Mouse (Mus musculus): Measurements from ENCODE around the gene Htra3.
A peak's percentile ranks its signal among the peaks of the same experiment; 100 is the strongest.

Htra3 gene

DNA sequence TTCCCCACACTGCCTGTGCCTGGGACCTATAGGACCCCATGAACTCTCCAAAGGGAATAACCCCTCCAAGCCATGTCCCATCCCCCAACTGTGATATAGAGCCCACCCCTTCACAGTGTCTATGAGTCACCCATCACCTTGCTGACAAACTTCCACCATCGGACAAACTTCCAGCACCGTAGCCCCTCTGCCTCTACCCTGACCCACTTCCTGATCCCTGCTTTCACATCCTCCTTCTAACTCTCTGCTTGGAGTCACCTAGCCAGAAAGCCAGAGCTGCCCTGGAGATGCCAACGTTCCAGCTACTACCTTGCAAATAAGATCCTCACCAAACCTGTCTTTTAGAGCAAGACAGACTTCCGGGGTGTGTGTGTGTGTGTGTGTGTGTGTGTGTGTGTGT, 14.1 kb upstream of the Htra3 start:
- DNase-seq, result no peak

DNA sequence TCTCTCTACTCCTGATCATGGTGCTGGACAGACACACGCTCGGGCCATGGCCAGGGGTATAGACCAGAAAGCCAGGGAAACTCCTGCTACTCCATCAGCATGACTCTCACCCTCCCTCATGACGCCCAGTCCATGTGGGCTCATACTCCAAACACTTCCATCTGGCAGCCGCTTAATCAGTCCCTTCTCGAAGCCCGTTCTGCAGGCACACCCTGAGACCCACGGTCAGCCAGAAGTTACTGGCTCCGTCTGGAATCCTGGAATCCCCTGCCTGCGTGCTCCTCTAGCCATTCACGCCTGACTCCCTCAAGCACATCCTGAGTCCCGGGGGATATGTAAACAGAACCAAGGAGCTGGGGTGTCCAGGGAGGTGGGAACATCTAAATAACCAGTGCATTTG, 11.7 kb upstream of the Htra3 start:
- peak in 1 of 2 experiments; percentile 46 for DNase-seq

DNA sequence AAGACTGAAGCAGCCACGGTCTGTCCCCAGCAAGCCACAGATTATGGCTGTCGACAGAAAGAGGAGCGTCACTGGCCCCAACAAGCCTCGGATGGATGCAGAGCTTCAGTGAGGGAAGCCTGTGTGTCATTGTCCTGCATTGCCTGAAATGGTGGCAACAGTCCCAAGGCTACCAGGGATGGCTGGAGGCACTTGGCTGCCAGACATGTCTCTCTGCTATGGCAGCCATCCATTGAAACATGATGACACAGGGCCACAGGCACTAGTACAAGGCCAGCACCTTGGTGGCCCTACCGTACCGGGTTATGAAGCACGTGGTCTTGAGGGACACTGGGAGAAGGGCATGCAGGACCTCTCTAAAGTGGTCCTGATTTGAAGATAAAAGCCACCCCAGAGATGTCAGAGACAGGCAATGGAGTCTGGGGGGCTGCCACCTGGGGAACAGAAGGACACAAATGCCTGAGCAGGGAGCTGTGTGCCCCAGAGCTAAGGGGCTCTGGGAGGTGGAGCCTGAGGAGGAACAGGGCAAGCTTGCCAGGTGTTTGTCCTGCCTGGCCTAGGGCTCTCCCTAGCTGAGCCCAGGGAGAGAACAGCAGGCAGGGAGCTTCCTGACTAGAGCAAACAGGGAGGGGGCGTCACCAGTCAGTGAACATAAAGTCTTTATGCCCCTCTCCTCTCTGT, 11.0 kb upstream of the Htra3 start:
- DNase-seq, result no peak

- no peak for DNase-seq
Observed at GRCm38 (mm10) chr5:35689374-35689773, 9.8 kb upstream of the Htra3 start.

DNA sequence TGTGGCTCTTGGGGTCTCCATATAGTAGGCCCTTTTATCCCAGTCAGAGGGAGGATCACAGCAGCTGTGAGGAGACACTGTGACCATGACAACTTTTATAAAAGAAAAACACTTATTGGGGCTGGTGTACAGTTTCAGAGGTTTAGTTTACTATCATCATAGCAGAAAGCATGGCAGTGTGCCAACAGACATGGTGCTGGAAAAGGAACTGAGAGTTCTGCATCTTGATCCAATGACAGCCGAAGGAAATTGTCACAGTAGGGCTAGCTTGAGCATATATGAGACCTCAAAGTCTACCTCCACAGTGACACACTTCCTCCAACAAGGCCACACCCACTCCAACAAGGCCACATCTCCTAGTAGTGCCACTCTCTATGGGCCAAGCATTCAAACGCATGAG, 9.3 kb upstream of the Htra3 start:
- DNase-seq, result peak in 1 of 2 experiments; percentile 33

DNA sequence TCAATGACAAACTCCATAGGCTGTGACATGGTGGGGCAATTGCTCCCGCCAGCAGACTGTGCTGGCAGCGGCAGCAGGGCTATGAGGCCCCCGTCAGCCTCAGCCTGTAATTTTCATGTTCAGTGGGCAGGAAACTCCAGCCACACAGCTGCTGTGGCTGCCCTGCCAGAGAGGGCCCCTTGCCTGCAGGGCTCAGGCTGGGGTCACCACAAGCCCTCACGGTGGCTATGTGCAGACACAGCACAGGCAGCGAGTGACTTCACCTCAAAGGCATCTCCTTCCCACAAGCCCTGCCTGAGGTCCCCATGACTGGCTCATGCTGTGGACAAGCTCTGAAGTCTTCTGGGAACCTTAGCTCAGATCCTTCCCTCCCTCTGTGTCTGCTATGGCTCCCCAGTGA, 7.5 kb upstream of the Htra3 start:
- peak; percentile 16 to 64 for DNase-seq

DNA sequence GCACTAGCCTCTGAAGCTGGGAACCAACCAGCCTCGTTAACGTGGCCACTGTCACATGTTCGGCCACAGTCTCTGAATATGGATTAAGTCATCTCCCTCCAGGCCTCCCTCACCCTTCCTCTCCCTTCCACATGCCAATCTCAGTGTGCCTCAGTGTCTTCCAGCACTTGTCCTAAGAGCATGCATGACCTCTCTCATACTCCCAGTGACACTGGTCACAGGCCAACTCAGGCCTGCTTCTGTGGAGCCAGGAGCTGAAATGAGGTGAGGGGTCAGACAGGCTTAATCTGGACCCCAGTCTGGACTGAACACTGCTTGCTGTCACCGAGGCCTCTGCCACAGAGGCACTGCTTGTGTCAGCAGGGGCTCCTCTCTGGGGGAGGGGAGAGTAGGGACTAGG, 6.8 kb upstream of the Htra3 start:
- no peak for DNase-seq

DNA sequence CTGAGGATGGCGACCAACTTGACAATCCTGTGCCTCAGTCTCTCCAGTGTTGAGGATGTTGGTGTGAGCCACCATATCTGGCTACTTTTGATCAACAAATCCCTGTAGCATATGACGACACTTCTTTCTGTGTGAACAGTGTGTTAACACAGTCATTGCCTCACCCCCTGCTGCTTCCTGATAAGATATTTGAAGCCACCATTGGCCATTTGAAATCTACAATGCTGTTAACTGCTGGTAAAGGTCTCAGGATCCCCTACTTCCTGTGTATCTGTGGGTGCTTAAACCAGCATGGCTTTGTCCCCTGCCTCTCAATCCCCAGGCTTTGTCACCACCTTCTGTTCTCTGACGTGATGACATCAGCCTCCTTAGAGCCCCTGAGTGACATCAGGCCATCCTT, 5.5 kb upstream of the Htra3 start:
- DNase-seq, result no peak

- peak; percentile 68 to 72 for DNase-seq
Observed at GRCm38 (mm10) chr5:35680958-35681357, 1.4 kb upstream of the Htra3 start.

- no peak for DNase-seq
Observed at GRCm38 (mm10) chr5:35676964-35677363, 2.6 kb downstream of the Htra3 start.

GRCm38 (mm10) chr5:35674081-35674555, 5.5 kb downstream of the Htra3 start:
- peak; percentile 84 to 87 for DNase-seq

- peak; percentile 87 to 94 for DNase-seq
Observed at GRCm38 (mm10) chr5:35673086-35673485, 6.5 kb downstream of the Htra3 start.

DNA sequence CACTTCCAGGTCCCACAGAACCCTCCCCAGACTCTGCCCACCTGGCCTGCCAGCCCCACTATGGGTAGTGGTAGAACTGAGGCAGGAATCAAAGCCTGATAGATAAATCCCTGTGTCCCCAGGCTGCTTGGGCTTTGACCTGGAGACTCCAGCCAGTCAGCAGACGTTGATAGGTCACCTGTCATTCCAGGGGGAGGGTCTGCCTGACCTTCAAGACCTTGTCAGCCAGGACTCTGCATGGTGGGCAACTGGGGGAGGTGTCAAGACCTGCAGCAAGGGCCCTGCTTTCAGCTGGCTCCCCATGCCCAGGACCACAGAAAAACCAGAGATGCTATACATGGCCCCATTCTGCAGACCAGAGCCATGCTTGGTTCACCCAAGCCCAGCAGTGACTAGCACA, 7.0 kb downstream of the Htra3 start:
- DNase-seq, result no peak

GRCm38 (mm10) chr5:35671474-35671891, 8.1 kb downstream of the Htra3 start:
- DNase-seq, result peak; percentile 77 to 93

GRCm38 (mm10) chr5:35670412-35670801, 9.2 kb downstream of the Htra3 start:
- peak; percentile 63 to 68 for DNase-seq

DNA sequence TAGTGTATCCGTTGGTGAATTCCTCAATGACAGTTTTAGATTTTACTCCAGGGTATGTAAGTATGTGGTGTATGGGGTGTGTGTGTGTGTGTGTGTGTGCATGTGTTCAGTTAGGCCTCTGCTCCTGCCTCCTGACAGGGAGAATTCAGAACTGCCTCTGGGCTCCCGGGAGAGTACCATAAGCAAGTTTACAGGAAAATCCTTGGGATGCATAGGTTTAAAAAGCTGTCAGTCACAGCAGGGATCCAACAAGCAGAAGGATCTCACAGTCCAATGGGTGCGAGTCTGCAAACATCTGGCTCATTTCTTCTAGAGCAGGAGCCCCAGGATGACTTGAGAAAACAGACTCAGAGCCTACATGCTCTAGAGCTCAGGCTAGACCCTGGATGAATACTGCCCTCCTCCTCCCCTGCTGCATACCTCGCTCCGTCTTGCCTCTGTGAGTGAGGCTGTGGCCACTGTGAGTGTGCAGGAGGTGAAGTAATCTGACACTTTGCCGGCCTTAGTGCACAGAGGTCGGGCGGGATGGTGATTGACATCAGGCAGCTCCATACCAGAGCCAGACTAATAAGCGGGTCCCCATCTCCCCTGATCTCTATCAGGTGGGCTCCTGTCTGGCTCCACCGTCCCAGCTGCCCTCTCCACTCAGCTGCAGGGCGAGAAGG, 9.7 kb downstream of the Htra3 start:
- DNase-seq, result peak in 1 of 2 experiments; percentile 35

- DNase-seq, result peak in 1 of 2 experiments; percentile 16
Observed at GRCm38 (mm10) chr5:35666152-35666551, 13.4 kb downstream of the Htra3 start.

- DNase-seq, result no peak
Observed at GRCm38 (mm10) chr5:35662021-35662545, 17.5 kb downstream of the Htra3 start.

DNA sequence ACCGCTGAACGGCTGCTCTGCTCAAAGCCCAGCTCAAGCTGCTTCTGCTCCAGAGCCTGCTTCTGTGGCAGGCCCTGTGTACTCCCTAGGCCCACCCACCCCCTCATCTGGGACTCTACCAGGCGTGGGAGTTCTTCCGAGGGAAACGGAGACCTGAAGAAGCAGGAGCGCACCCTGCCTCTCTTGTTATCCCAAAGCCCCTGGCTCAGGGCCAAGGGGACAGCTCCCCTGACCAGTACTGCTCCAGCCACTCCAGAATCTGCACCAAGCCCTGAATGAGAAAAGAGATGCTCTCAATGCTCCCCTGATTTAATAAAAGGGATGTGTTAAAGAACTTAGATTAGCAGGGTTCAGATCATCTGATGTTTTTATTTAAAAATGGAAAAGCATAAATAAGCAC, 18.4 kb downstream of the Htra3 start:
- no peak for DNase-seq

GRCm38 (mm10) chr5:35659503-35659902, 20.1 kb downstream of the Htra3 start:
- peak in 1 of 2 experiments; percentile 61 for DNase-seq

GRCm38 (mm10) chr5:35655753-35656485, 23.7 kb downstream of the Htra3 start:
- no peak for DNase-seq

DNA sequence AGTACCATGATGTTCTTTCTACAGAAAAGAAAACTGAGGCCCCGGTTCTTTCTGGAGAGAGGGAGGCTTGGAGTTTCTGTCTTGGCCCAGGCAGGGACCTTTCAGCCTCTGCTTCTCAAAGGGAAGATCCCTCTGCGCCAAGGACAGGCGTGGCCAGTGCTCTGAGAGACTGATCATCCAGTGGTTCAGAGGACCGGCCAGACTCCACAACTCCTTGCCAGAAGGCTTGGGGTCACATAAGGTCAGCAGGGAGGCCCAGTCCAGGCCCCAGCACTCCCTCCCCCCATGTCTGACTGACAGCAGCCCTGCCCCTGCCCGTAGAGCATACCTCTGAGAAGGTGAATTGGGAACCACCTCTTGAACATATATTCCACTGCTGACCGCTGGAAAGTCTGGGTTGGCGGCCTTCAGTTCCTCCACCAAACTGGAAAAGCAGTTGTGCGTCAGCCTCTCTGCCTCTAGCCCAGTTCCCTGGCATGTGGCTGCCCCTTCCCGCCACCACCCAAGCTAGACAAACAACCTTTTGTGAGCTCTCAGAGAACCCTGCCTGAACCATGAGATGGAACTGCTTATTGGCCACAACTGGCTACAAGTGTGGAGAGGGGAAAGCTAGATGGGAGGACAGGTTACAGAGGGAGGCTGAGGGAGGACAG, 25.7 kb downstream of the Htra3 start:
- DNase-seq, result no peak

GRCm38 (mm10) chr5:35652872-35653271, 26.7 kb downstream of the Htra3 start:
- no peak for DNase-seq
